Mouse (Mus musculus): ENCODE results near the gene Ncapd2. TPM values are rescaled to one million over a fixed set of nuclear protein-coding genes. Genes with fewer than 3 reads are reported as not detected.

Ncapd2 gene
- polyA plus RNA-seq, 1 experiment from 2014 or later = 90.3 TPM

Small RNAs within 50 kb of the gene (microRNA-seq; reads per million reads assigned to microRNA genes)
- gene Mir3098 (1.3 reads per million), gene Mir8113 (not detected)

Other genes starting within 250 kb of the Ncapd2 start
- 140 and 156 TPM in 2 replicates for gene Cops7a, start 226.2 kb downstream of the Ncapd2 start, polyA plus RNA-seq (2015; fragmentation: Nextera tagmentation; extraction: Ambion mirVana)
- 4.0 and 4.2 TPM in 2 replicates for gene Pianp, start 195.0 kb downstream of the Ncapd2 start, polyA plus RNA-seq (2015; fragmentation: Nextera tagmentation; extraction: Ambion mirVana)
- gene Zfp384, start 182.6 kb downstream of the Ncapd2 start, polyA plus RNA-seq (2015; fragmentation: Nextera tagmentation; extraction: Ambion mirVana) = 9.3 and 12.8 TPM in 2 replicates
- 114 and 115 TPM in 2 replicates for gene Ing4, start 151.9 kb downstream of the Ncapd2 start, polyA plus RNA-seq (2015; fragmentation: Nextera tagmentation; extraction: Ambion mirVana)
- gene Acrbp, start 142.0 kb downstream of the Ncapd2 start, polyA plus RNA-seq (2015; fragmentation: Nextera tagmentation; extraction: Ambion mirVana) = 10.6 and 12.9 TPM in 2 replicates
- 9.5 and 13.6 TPM in 2 replicates for gene Lpar5, start 123.8 kb downstream of the Ncapd2 start, polyA plus RNA-seq (2015; fragmentation: Nextera tagmentation; extraction: Ambion mirVana)
- 42.6 and 46.3 TPM in 2 replicates for gene Chd4, start 95.7 kb downstream of the Ncapd2 start, polyA plus RNA-seq (2015; fragmentation: Nextera tagmentation; extraction: Ambion mirVana)
- gene Nop2, start 59.8 kb downstream of the Ncapd2 start, polyA plus RNA-seq (2015; fragmentation: Nextera tagmentation; extraction: Ambion mirVana) = 56.6 and 57.9 TPM in 2 replicates
- gene Iffo1, start 46.5 kb downstream of the Ncapd2 start, polyA plus RNA-seq (2015; fragmentation: Nextera tagmentation; extraction: Ambion mirVana) = 6.0 and 8.8 TPM in 2 replicates
- gene Gapdh, start 25.2 kb downstream of the Ncapd2 start, polyA plus RNA-seq (2015; fragmentation: Nextera tagmentation; extraction: Ambion mirVana) = 1,523 and 1,787 TPM in 2 replicates
- gene Mrpl51, start 100 bp upstream of the Ncapd2 start, polyA plus RNA-seq (2015; fragmentation: Nextera tagmentation; extraction: Ambion mirVana) = 212 and 232 TPM in 2 replicates
- 6.9 and 7.4 TPM in 2 replicates for gene Vamp1, start 23.9 kb upstream of the Ncapd2 start, polyA plus RNA-seq (2015; fragmentation: Nextera tagmentation; extraction: Ambion mirVana)
- gene Tapbpl, start 40.2 kb upstream of the Ncapd2 start, polyA plus RNA-seq (2015; fragmentation: Nextera tagmentation; extraction: Ambion mirVana) = 9.0 and 9.6 TPM in 2 replicates
- 2.5 and 2.7 TPM in 2 replicates for gene Cd27, start 45.3 kb upstream of the Ncapd2 start, polyA plus RNA-seq (2015; fragmentation: Nextera tagmentation; extraction: Ambion mirVana)
- gene Tuba3a, start 94.3 kb upstream of the Ncapd2 start, polyA plus RNA-seq (2015; fragmentation: Nextera tagmentation; extraction: Ambion mirVana) = 0.26 TPM in 1 of 2 replicates, not detected in the other
- gene Ltbr, start 122.2 kb upstream of the Ncapd2 start, polyA plus RNA-seq (2015; fragmentation: Nextera tagmentation; extraction: Ambion mirVana) = 69.4 and 73.1 TPM in 2 replicates
- gene Scnn1a, start 129.0 kb upstream of the Ncapd2 start, polyA plus RNA-seq (2015; fragmentation: Nextera tagmentation; extraction: Ambion mirVana) = 5.8 and 9.7 TPM in 2 replicates
- gene Tnfrsf1a, start 157.7 kb upstream of the Ncapd2 start, polyA plus RNA-seq (2015; fragmentation: Nextera tagmentation; extraction: Ambion mirVana) = 82.6 and 91.1 TPM in 2 replicates
- 6.3 and 8.2 TPM in 2 replicates for gene Plekhg6, start 189.1 kb upstream of the Ncapd2 start, polyA plus RNA-seq (2015; fragmentation: Nextera tagmentation; extraction: Ambion mirVana)

Measured in stomach, embryonic 16.5 days (tissue).